In genomic region chr16:38679431-38680021, GRCm38 (mm10) we compare ENCODE assay signal across 8 mouse cellular contexts. TPM values are rescaled to one million over a fixed set of nuclear protein-coding genes. Genes with fewer than 3 reads are reported as not detected.
DNase-seq lines count a peak whose midpoint lies in the region; ATAC-seq and TF ChIP-seq lines count a peak whose summit lies in the region.

No protein-coding gene starts in this region.

- ATAC-seq in intestine, embryonic 14.5 days (replicated peaks; ENCODE audit: low FRiP score, low TSS enrichment, low read depth), result no peak
- ATAC-seq in intestine, embryonic 15.5 days, result no peak
- peak; percentile 27; the same call in 1 of the 2 replicates for ATAC-seq in embryonic facial prominence, embryonic 14.5 days (ENCODE audit: low read depth)

- 51% methylated on average over 12 of the region's 12 CpGs for WGBS in intestine, embryonic 14.5 days
- 50% methylated on average over 12 of the region's 12 CpGs for WGBS in intestine, embryonic 15.5 days
- WGBS in embryonic facial prominence, embryonic 14.5 days, result 23% methylated on average over 12 of the region's 12 CpGs

- no peaks in the 10 kb centered on the region for H3K36me3 ChIP-seq in intestine, embryonic 14.5 days (ENCODE audit: control insufficient read depth, insufficient read depth, low read length)
- no peaks in the 10 kb centered on the region for H3K36me3 ChIP-seq in intestine, embryonic 15.5 days
- H3K36me3 ChIP-seq in embryonic facial prominence, embryonic 14.5 days (ENCODE audit: control insufficient read depth, insufficient read depth, low read length), result 0 out of 2 replicates have a peak, but pooled peaks cover 2% of the 10 kb centered on the region
- no peaks in the 10 kb centered on the region for H3K36me3 ChIP-seq in myocyte (ENCODE audit: control insufficient read depth, insufficient read depth)

- H3ac ChIP-seq in myocyte (ENCODE audit: control insufficient read depth, insufficient read length), result no peak overlapping the region

- H3K79me2 ChIP-seq in myocyte (ENCODE audit: control insufficient read depth, insufficient read depth), result peaks cover 34% of the 10 kb centered on the region

- DNase-seq in intestine, embryonic 14.5 days (ENCODE audit: low spot score), result no peak
- peak; percentile 74 for DNase-seq in embryonic facial prominence, embryonic 14.5 days (ENCODE audit: low spot score)
- peak; percentile 32 to 58 for DNase-seq in kidney, postnatal 25 days
- no peak for DNase-seq in spleen, postnatal 36 days (ENCODE audit: low spot score in 2 of 2)
- no peak for DNase-seq in spleen, postnatal 14 days (ENCODE audit: low spot score in 2 of 2)
- no peak for DNase-seq in urinary bladder, adult 2 months (ENCODE audit: low spot score)

- no peak overlapping the region for H3K9ac ChIP-seq in intestine, embryonic 14.5 days (ENCODE audit: low read length)
- no peak overlapping the region for H3K9ac ChIP-seq in intestine, embryonic 15.5 days
- H3K9ac ChIP-seq in embryonic facial prominence, embryonic 14.5 days (ENCODE audit: low read depth, low read length), result no peak overlapping the region

- H3K9me3 ChIP-seq in intestine, embryonic 14.5 days (ENCODE audit: control insufficient read depth, low read length), result no peaks in the 10 kb centered on the region
- H3K9me3 ChIP-seq in intestine, embryonic 15.5 days, result no peaks in the 10 kb centered on the region
- H3K9me3 ChIP-seq in embryonic facial prominence, embryonic 14.5 days (ENCODE audit: control insufficient read depth, low read length), result no peaks in the 10 kb centered on the region

- no peak overlapping the region for H3K27ac ChIP-seq in intestine, embryonic 14.5 days (ENCODE audit: low read depth)
- no peak overlapping the region for H3K27ac ChIP-seq in intestine, embryonic 15.5 days
- peak overlapping the region; percentile 58 for H3K27ac ChIP-seq in embryonic facial prominence, embryonic 14.5 days (replicated peaks; ENCODE audit: low read depth, low read length)

- peak overlapping the region; percentile 0; the same call in 1 of the 2 replicates for H3K4me2 ChIP-seq in intestine, embryonic 14.5 days (ENCODE audit: low read length)
- no peak overlapping the region; the same call in 1 of the 2 replicates for H3K4me2 ChIP-seq in intestine, embryonic 15.5 days (replicated peaks)
- peak overlapping the region; percentile 38 for H3K4me2 ChIP-seq in embryonic facial prominence, embryonic 14.5 days (ENCODE audit: low read depth, low read length)
- peak overlapping the region; percentile 42 for H3K4me2 ChIP-seq in myocyte (ENCODE audit: low read depth)

- no peak for TF ChIP-seq POLR2A in myocyte (IDR thresholded peaks at IDR 0.05; ENCODE audit: insufficient read length, low read depth)

- H3K27me3 ChIP-seq in intestine, embryonic 14.5 days (replicated peaks; ENCODE audit: control insufficient read depth, insufficient read depth, low read length), result no peaks in the 10 kb centered on the region
- H3K27me3 ChIP-seq in intestine, embryonic 15.5 days (replicated peaks), result no peaks in the 10 kb centered on the region
- H3K27me3 ChIP-seq in embryonic facial prominence, embryonic 14.5 days (replicated peaks; ENCODE audit: control insufficient read depth, insufficient read depth, low read length), result no peaks in the 10 kb centered on the region
- H3K27me3 ChIP-seq in myocyte (ENCODE audit: control insufficient read depth, insufficient read depth, insufficient read length), result no peaks in the 10 kb centered on the region

- no peaks in the 10 kb centered on the region; the same call in none of the 2 replicates for H3K4me1 ChIP-seq in intestine, embryonic 14.5 days (replicated peaks; ENCODE audit: control insufficient read depth, insufficient read depth, low read length)
- H3K4me1 ChIP-seq in intestine, embryonic 15.5 days (replicated peaks), result no peaks in the 10 kb centered on the region
- peaks cover 16% of the 10 kb centered on the region for H3K4me1 ChIP-seq in embryonic facial prominence, embryonic 14.5 days (ENCODE audit: control insufficient read depth, insufficient read depth, low read length)

- no peak overlapping the region for H3K4me3 ChIP-seq in intestine, embryonic 14.5 days (ENCODE audit: low read depth, low read length)
- no peak overlapping the region for H3K4me3 ChIP-seq in intestine, embryonic 15.5 days (replicated peaks)
- no peak overlapping the region for H3K4me3 ChIP-seq in embryonic facial prominence, embryonic 14.5 days (ENCODE audit: low read depth, low read length)
- no peak overlapping the region for H3K4me3 ChIP-seq in myocyte

TF ChIP-seq in myocyte, 11 proteins besides CTCF, POLR2A, EP300 and RAD21:
- TF ChIP-seq MYOG (IDR thresholded peaks at IDR 0.05; ENCODE audit: control insufficient read depth in 1 of 3, insufficient read depth in 1 of 3, insufficient read length in 2 of 3, low read depth in 2 of 3) (no peak), MYOD1 (IDR thresholded peaks at IDR 0.05; ENCODE audit: control insufficient read depth in 1 of 3, insufficient read length in 2 of 3, low read depth in 2 of 3) (peak in 1 of 3 experiments; percentile 17)
TF ChIP-seq in myocyte: peak in this region for 1.

RNA-seq across cellular contexts. Expression of gene Arhgap31, which starts 33.5 kb away (rescaled TPM):
- polyA plus RNA-seq in intestine, embryonic 14.5 days (2014; fragmentation: Nextera tagmentation; extraction: Ambion mirVana), result 10.9 and 11.7 TPM in 2 replicates
- polyA plus RNA-seq in intestine, embryonic 15.5 days (2015; fragmentation: Nextera tagmentation; extraction: Ambion mirVana), result 6.8 and 7.6 TPM in 2 replicates
- polyA plus RNA-seq in embryonic facial prominence, embryonic 14.5 days (2014; fragmentation: Nextera tagmentation; extraction: Ambion mirVana), result 17.3 and 17.6 TPM in 2 replicates
- polyA plus RNA-seq in myocyte (2012; fragmentation: generic; extraction: Trizol), result 5.8 TPM
- 7.8 and 13.3 TPM in 2 replicates for polyA plus RNA-seq in urinary bladder, adult 2 months (2012; rRNA removed)

Comparison
In these comparisons a context has a peak if more than half of its experiments do, and no peak if none do; other contexts are left out.
1. DNase-seq: peak in embryonic facial prominence, embryonic 14.5 days (single experiment) and kidney, postnatal 25 days (2 of 2); none in intestine, embryonic 14.5 days (single experiment), spleen, postnatal 36 days (0 of 2), spleen, postnatal 14 days (0 of 2) and urinary bladder, adult 2 months (single experiment).